Mouse (Mus musculus) erythroblast, embryonic 14.5 days (primary cell): ENCODE data around the gene Fndc8.

Experiments
- GATA1 ChIP-seq: IDR thresholded peaks from 2 replicates; pipeline ENCODE4 v1.6.1; 2012; ENCODE audit warnings: low read length, inconsistent platforms, mixed read lengths
- TAL1 ChIP-seq: IDR thresholded peaks from 3 replicates; pipeline ENCODE4 v1.6.1; 2012; ENCODE audit warnings: low read length, inconsistent platforms, mixed read lengths

DNA sequence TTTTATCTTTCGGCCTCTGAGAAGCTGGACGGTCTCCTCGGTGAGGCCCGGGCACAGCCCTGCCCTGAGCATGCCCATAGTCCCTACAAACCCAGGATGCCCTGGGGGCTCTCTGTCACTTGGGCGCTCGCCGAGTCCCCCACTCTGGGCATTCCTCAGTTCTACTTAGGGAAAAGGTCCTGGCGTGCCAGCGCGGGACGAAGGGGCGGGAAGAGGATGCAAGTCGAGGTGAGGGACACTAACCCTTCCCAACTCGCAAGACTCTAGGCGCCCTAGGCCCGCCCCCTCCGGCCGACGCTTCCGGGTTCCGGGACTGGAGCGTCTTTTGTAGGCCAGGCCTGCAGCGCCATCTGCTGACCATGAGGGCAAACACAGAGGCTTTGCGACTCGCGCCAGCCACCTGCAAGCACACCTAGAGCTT is 1.6 kb upstream of the Fndc8 start, which contains the start of gene Rad51d:
- TF ChIP-seq GATA1 (no peak), TAL1 (no peak)
